Mouse (Mus musculus) urinary bladder, postnatal 36 days (tissue): Measurements from ENCODE around the gene Szrd1.

ENCODE experiments used
- DNase-seq, 2 experiments: peaks; one replicate each; pipeline ENCODE4 v3.0.0; 2022; ENCODE audit warnings: low spot score in 2 of 2, mixed read lengths in 1 of 2

Gene Szrd1

DNA sequence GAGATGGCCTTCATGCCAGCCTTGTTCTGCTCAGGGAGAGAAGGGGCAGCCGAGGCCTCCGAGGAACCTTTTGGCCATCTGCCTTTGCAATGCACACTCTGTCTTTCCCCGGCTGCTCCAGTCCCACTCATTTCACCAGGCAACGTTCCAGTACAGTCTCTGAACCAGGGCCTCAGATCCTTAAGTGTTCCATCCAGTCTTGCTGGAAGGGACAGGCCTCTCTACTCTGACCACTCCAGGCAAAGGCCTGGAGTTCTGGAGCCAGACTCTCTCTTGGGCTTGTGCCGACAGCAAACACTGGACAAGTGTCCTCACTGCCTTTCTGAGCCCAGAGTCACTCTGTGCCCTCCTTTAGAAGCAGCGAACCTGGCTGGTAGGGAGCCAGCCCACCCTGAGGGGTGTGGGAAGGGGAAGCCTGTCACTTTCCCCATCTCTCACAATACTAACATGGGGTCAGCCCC, 25.0 kb downstream of the Szrd1 start:
- DNase-seq: no peak

DNA sequence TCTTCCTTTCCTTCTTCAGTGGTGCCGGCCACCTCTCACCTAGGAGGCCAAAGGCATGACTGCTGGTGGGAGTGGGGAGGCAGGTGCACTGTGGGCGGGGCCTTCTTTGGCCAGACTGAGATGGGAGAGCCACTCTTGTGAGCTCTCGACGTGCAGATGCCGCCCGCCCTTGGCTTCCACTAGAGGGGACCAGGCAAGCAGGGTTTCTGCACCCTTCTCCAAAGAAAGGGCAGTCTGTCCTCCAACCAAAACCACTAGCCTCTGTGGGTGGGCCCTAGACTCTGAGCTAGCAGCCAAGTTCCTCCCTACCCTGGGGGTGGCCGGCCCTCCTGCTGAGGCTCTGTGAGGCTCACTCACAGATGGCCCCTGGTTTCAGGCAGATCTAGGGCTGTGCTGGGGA, 25.7 kb downstream of the Szrd1 start:
- no peak for DNase-seq

DNA sequence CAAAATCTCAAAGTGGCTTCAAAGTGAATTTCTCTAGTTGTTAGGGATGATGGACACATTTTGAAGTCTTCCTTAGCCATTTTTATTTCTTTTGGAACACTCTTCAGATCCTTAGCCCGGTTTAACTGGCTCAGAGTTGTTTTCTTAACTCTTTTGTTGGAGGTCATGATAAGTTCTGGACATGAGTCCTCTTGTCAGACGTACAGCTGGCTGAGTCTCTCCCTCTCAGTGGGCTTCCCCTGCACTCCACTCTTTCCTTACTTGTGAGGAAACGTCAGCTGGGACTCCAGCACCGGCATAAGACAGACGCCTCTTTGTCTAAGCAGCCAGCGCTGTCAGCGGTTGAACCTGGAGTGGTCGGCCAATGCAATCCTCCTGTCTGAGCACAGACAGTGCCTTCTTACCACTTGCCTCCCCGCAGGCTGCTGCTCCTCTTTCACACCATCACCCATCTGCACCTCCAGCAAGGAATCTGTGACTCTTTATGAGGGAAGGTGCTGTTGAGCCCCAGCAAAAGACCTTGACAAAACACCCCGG, 31.3 kb downstream of the Szrd1 start:
- no peak for DNase-seq

DNA sequence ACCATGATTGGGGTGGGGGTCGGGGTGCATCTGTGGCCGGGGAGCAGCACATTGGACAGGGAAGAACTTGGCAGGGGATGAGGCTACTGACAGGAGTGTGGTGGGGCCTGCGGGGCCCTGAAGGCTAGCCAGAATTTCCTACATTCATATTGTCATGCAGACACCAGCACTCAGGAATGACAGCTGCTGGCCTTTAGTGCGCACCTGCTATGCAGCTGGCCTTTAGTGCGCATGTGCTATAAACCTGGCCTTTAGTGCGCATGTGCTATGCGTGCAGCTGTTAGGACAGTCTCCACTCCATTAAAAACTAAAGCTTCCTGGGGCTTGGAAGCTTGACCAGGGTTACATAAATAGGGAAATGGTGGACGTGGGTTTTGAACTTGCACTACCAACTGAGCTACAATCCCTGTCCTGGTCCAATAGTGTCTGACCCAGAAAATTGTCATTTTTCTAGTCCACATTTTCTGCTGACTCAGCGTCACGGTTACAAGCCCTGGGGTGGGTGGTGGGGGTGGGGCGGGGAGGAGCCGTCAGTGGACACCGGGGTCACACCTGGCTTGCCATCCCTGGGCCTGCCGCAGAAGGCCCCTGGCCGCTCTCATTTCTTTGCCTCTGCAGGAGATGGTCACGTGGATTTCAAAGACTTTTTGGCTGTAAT, 32.9 kb downstream of the Szrd1 start:
- no peak for DNase-seq

DNA sequence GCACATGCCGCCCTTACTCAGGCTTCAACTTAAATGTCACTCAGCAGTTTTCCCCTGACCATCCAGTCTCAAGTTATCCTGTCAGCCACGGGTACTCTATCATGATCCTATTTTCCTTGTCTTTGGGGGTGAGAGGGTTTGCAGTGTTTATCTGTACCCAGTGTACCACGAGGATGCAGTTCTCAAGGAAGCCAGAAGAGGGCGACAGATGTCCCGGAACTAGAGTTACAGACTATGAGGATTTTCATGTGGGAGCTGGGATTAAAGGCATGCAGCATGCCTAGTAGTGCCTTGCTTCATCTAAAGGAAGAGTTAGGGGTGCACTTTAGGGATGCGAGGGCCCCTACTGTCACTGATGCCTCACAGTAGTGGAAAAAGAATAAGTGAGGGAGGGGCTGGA, 37.7 kb downstream of the Szrd1 start:
- no peak for DNase-seq

DNA sequence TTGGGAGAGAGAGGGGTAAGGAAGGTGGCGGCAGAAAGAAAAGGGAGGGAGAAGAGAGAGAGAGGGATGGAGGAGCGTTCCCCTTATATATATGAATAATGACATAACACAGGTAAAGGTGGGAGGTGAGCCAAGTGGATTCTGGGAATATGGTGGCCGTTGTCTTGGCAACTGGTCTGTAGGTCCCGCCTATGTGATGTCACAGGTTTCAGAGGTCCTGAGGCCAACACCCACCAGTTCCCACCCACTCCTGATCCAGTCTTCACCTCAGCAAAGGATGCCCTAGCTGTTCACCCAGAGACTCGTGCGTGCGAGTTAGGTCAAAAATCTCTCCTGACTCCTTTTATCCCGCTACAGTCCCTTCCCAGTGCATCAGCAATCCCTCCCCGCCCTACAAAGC, 38.3 kb downstream of the Szrd1 start:
- DNase-seq: no peak

DNA sequence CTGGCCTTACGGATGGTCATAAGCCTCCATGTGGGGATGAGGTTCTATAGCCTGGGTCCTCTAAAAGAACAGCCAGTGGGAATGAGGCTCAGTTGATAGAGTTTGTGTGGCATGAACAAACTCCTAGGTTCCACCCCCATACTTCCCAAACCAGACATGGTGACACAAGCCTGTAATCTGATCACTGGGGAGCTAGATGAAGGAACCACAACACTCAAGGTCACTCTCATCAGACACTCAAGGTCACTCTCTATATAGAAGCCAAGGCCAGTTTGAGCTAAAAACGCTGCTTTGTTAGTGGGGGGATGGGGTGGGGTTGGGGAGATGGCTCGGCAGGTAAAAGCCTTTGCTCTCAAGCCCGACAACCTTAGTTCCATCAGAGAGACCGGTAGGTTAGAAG, 39.6 kb downstream of the Szrd1 start:
- DNase-seq: no peak

DNA sequence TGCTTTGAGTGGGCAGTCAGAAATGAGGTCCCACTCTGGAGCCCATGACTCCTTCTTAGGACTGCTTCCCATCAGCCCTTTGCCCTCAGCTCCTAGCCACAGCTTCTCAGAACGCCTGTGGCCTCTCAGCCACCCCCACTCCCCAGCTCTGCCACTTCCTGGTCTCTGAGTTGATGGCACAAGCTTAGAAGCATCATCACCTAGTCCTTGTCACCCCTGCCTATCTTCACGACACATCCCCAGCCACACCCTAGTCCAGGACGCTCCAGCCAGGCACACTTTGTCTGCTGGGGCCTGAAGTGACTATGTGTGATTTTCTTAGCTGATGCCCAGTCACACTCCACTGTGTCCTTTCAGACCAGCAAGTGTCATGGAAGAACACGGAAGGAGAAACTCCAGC, 40.6 kb downstream of the Szrd1 start:
- no peak for DNase-seq

DNA sequence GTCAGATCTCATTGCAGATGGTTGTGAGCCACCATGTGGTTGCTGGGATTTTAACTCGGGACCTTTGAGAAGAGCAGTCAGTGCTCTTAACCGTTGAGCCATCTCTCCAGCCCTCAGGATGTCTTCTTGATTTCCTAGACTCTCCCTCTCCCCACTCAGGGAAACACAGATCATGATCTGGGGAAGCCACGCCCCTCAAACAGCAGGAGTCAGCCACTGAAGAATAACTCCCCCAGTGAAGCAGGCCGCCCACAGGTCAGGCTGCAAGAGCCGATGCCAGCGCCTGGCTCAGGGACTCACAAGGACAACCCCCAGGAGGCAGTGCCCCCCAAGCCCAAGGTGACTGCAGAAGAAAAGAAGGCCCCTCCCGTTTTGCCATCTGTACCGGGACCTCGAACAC, 42.9 kb downstream of the Szrd1 start:
- no peak for DNase-seq

DNA sequence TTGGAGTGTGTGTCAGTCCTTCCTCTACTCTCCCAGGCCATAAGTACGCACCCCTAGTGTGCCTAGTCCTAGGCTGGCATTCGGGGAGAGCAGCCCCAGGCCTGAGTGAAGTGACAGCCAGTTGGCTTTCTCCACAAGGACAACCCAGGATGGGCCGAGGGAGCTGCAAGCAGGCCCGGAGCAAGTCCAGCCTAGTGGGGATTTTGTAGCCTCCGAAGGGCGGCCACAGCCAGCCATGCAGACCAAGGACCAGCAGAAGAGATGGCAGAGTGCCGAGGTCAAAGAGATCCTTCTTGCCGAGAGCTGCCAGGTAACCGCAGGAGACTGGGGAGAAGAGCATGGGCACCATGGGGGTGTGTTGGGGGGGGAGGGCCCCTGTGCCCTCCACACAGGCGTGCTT, 44.6 kb downstream of the Szrd1 start:
- no peak for DNase-seq

DNA sequence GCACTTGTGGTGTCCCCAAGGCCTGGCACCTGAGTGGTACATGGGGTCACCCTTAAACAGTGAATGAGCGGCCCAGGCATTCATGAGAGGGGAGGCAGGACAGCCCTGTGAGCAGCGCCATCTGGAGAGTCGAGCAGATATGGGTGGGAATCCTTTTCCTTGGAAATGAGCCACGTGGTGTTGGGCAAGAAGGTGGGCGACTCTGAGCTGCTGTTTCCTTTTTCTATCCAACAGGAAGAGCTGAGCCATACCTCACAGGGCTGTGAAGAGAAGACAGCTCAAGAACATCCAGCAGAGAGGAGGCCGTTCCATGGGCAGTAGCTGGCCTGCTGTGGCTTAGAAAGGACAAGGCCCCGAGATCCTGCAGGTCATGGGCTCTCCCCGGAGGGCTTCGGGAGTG, 50.9 kb downstream of the Szrd1 start:
- DNase-seq: no peak

DNA sequence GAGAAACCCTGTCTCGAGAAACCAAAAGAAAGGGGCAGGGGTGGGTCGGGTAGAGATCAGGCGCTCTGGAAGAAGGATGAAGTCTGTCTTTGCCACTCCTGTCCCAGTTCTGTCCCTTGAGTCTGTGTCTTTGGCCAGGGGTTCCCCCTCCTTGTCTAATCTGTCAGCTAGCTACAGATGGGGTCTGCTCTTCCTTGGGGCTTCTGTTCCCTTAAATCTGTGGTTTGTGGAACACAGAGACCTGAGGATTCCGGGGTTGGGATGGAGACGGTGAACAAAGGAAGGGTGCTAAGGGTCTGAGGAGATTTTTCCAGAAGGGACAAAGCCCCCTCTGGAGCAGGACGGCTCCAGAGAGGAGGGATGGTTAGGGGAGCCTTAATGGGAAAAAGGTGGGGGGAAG, 51.5 kb downstream of the Szrd1 start, which contains the start of gene Spata21:
Gene Spata21, plus strand, starts transcription at position 301 of the 400 bp plus-strand sequence.
- no peak for DNase-seq

DNA sequence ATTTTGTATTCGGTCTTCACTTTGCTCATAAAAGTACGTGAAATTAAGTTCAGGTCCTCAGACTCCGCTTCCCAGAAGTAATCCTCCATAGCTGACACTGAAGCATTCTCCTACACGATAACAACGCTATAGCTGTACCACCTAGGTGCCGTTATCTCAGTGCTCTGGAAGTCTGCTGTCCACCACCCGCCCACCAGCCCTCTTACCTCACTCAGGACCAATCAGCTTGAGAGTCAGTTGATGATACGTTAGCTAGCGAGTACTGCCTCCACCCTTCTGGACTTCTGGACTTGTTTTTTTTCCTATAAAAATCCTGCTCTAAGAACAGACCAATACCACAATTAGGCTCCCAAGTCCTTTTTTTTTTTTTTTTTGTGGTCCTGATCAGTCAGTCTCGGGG, 52.7 kb downstream of the Szrd1 start:
- no peak for DNase-seq

DNA sequence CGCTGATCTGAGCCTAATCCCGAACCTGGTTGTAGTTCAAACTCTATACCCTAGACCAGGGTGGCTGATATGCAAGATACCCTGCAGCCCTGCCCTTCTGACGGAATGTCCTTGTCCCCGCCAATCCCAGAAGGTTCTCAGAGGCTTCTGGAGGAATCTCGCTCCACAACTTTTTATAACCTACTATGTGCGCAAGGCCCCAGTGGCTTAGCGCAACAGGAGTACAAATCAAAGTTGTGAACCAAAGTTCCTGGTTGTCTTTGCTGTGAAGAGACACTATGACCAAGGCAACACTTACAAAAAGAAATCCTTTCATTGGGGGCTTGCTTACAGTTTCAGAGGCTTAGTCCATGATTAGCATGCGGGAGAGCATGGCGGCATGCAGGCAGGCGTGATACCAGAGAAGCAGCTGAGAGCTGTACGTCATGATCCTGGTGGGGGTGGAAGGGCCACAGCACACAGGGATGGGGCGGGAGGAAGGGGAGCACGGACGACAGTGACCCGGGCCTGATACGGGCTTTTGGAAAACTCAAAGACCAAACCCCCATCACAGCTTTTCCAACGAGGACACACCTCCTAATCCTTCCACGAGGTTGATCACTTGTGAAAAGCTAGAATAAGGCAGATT, 61.0 kb downstream of the Szrd1 start:
- no peak for DNase-seq

DNA sequence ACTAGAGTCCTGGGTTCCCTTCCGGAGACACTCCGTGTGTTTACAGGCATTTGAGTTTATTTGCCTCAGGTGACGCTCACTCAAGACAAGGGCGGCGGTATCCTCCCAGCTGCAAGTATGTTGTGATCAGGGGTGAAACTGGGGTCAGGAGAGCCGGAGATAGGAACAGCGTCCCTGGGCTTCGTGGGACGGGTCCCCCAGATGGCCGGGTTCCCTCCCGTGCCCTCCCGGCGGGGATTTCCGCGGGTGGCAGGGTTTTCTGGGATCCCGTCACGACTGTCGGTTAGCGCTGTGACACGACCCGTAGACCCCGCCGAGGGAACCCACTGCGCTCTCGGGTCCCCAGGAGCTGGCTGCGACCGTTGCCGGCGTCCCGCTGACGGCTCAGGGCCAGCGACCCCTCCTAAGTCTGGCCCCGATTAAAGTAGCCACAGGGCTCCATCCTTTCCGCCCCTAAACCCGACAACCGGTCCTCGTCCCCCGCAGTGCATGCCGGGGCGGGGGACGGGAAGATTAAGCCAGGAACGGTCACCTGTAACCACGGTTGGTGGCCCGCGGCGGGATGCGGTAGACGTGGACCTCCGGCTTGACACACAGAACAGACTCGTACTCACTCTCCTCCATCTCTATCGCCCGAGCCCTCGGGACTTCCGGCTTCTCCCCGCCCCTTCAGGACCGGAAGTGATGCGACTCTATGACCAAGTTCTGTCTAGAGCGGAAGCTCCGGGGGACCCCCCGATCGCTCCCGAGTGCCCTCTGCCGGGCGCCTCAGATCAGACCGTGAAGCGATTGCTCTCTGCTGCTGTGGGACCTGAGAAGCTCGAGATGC, 61.7 kb downstream of the Szrd1 start, which contains the start of gene Necap2:
Gene Necap2, minus strand, starts transcription at position 677 of the 829 bp plus-strand sequence.
- peak; percentile 90 to 94 for DNase-seq

DNA sequence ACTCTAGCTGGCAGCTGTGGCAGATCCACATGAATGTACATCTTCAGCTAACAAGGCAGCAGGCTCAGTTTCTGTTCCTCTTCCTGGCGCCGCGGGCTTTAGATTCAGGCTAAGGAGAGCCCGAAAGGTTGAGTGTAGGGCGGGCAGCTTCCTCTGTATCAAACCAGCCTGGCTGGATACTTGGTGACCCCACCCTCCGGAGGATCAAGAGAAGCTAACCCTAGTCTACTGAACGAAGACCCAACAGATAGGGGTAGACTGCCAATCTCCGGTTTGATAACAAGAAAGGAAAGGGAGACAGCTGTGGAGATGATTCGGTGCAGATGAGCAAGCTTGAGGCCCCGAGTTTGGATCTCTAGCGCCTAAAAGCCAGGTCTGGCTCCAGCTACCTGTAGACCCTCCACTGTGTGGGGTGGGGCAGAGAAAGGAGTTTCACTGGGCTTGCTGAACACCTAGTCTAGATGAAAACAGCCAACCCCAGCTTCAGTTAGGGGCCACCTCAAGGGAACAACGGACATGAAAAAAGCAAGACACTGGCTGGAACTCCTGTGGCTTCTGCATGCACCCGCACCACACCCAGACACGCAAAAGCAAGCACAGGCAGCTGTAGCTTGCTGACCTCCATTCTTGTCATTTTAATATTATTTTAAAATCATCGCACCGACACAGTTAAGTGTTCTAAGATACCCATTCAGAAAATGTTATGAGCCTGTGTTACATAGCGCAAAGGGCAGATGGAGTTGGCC, 62.6 kb downstream of the Szrd1 start:
- no peak for DNase-seq

DNA sequence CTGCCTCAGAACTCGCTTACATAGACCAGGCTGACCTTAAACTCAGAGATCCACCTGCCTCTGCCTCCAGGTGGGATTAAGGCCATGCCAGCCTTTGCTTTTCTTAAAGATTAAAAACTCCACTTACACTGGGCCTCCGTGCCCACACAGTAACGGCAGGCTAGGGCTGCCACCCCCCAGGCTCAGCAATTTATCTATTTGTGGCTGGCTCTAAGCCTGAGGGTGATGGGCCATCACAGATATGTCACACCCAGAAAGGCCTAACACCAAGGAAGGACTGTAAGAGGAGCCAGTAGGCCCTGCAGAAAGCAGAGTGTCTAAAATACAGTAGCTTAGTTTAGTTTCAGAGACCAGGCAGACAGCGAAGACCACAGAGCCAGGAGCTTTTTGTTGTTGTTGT, 65.5 kb downstream of the Szrd1 start:
- DNase-seq: no peak

DNA sequence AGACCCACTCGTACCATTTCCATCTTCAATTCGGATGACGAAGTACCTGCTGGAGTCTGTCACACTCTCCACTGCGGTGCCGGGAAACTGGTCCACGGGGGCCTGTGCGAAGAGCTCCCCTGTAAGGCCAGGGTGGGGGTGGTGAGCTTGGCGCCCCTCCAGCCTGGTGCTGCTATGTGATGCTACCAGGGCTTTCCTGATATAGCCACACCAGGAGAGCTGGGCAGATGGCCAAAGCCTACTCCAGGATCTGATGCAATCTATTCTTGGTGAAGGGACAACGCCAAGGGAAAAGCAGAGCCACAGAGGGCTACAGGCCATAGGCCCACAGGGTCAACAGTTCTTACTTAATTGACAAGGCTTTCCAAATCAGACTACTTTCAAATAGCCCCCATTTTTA, 65.9 kb downstream of the Szrd1 start:
- DNase-seq: peak in 1 of 2 experiments; percentile 51

DNA sequence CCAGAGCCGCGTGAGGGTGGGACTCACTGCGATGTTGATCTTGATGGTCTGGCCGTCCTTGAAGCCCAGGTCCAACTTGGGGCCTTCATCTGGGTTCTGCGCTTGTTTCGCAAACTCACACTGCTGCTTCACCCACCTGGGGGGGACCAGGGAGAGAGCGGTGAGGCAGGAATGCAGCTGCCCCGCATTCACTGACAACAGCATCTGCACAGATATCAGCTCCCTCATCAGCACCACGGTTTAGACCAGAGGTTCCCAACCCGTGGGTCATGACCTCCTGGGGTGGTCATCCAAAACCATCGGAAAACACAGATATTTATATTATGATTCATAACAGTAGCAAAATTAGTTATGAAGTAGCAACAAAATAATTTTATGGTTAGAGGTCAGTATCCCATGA, 67.1 kb downstream of the Szrd1 start:
- DNase-seq: no peak

DNA sequence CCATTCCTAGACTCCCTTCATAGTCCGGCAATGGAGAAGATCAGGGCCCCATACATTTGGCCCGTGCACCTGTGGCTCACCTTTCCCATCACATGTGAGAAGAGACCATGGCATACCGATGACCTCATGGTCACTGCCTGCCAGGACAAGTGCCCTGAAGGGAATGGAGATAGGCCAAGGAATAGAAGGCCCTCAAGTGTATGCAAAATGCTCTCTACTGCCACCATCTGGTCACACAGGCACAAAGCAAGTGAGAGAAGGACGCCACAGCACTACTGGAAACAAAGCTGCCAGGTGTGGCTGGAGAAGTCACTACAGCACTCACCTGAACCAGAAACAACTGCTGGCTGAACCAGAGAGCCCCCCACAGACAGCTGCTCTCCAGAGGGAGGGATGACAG, 69.8 kb downstream of the Szrd1 start:
- peak in 1 of 2 experiments; percentile 36 for DNase-seq

DNA sequence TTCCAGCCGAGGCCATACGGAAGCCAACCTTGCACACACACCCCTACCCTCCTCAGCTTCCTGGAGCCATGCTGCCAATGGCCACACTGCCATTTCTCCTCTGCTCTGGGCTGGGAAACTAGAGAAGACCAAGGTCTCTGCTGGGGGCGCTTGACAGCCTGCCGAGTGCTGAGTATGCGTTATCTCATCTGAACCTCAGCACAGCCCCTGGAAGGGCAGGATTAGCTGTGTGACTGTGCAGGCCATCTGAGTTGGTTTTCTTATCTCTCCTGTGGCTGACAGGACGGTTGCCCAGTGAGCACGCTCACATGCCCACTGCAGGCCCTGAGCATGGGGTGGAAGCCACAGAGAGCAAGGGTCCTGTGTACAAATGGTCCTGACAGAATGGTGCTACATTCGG, 70.9 kb downstream of the Szrd1 start:
- no peak for DNase-seq
